ENCODE assay signal across 25 mouse cellular contexts in the genomic region with DNA sequence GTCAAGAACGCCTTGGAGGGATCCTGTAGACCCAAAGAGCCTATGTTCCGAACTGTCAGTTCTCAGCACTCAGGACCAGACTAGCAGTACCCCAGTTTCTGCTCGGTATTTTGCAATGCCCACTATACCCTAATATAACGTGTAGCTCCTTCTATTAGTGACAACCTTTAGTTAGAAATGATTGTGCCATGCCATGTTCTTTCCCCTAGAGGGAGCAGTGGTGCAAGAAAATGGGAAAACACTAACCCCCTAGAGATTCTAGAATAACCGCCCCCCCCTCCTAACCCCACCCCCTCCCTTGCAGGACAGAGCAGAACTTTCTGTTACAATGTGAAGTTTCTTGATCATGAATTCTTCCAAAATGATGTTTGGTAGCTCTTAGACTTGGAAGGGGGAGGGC. TPM values are rescaled to one million over a fixed set of nuclear protein-coding genes. Genes with fewer than 3 reads are reported as not detected.
DNase-seq lines count a peak whose midpoint lies in the region; ATAC-seq and TF ChIP-seq lines count a peak whose summit lies in the region.
"Had no signal": no experiment of that assay in that cellular context is flagged by ENCODE, and none has a peak within 500 bp of the region (broad histone marks: within the 10 kb centered on the region; RNA-seq: fewer than 3 reads in every experiment).

No protein-coding gene starts in this region.

- intact Hi-C loops in left cerebral cortex, adult 2 months (cut with DNase I) = no loop called here
- intact Hi-C loops in left cerebral cortex, postnatal 4 days (cut with DNase I) = no loop called here

- H3K4me3 ChIP-seq in forebrain, postnatal 0 days (ENCODE audit: low read depth, low read length) = no peak overlapping the region
- no peak overlapping the region for H3K4me3 ChIP-seq in forebrain, embryonic 11.5 days (ENCODE audit: low read depth, low read length)
- no peak overlapping the region for H3K4me3 ChIP-seq in left cerebral cortex, adult 2 months
- no peak overlapping the region for H3K4me3 ChIP-seq in heart, embryonic 12.5 days
- H3K4me3 ChIP-seq: embryonic facial prominence, embryonic 12.5 days; hindbrain, embryonic 13.5 days; liver, embryonic 12.5 days; stomach, embryonic 15.5 days had no signal

- no peak for ATAC-seq in forebrain, postnatal 0 days
- no peak for ATAC-seq in forebrain, embryonic 11.5 days (replicated peaks; ENCODE audit: low FRiP score)
- no peak for ATAC-seq in heart, embryonic 12.5 days (ENCODE audit: insufficient number of reproducible peaks, low FRiP score)
- ATAC-seq: forebrain, embryonic 16.5 days; liver, embryonic 12.5 days had no signal

- H3K9me3 ChIP-seq in forebrain, postnatal 0 days (ENCODE audit: low read length) = no peaks in the 10 kb centered on the region
- no peaks in the 10 kb centered on the region for H3K9me3 ChIP-seq in forebrain, embryonic 11.5 days (ENCODE audit: control insufficient read depth, low read length)
- no peaks in the 10 kb centered on the region for H3K9me3 ChIP-seq in heart, embryonic 12.5 days (replicated peaks)
- H3K9me3 ChIP-seq: embryonic facial prominence, embryonic 12.5 days; hindbrain, embryonic 13.5 days; liver, embryonic 12.5 days; stomach, embryonic 15.5 days had no signal

- H3K4me2 ChIP-seq in forebrain, postnatal 0 days (ENCODE audit: low read depth) = no peak overlapping the region
- H3K4me2 ChIP-seq in forebrain, embryonic 11.5 days (ENCODE audit: low read depth, low read length, severe bottlenecking) = no peak overlapping the region
- H3K4me2 ChIP-seq in heart, embryonic 12.5 days = no peak overlapping the region
- H3K4me2 ChIP-seq: embryonic facial prominence, embryonic 12.5 days; hindbrain, embryonic 13.5 days; liver, embryonic 12.5 days; stomach, embryonic 15.5 days had no signal

- H3K27ac ChIP-seq in forebrain, postnatal 0 days (ENCODE audit: low read depth, low read length) = no peak overlapping the region
- no peak overlapping the region for H3K27ac ChIP-seq in forebrain, embryonic 11.5 days (ENCODE audit: low read depth, low read length)
- H3K27ac ChIP-seq in left cerebral cortex, adult 2 months = no peak overlapping the region
- H3K27ac ChIP-seq in heart, embryonic 12.5 days (ENCODE audit: poor library complexity, severe bottlenecking) = no peak overlapping the region
- H3K27ac ChIP-seq: embryonic facial prominence, embryonic 12.5 days; hindbrain, embryonic 13.5 days; liver, embryonic 12.5 days; stomach, embryonic 15.5 days had no signal

- no peak for DNase-seq in forebrain, postnatal 0 days
- DNase-seq in forebrain, embryonic 11.5 days (ENCODE audit: low spot score) = no peak
- DNase-seq in left cerebral cortex, adult 2 months (ENCODE audit: extremely low spot score in 1 of 2, low spot score in 2 of 2) = no peak
- no peak for DNase-seq in left cerebral cortex, postnatal 4 days
- DNase-seq in 416B (ENCODE audit: low read depth) (peak; percentile 61), R1 (ENCODE audit: low read depth, low spot score) (peak; percentile 67)
- no peak for DNase-seq in kidney, postnatal 4 days
- DNase-seq: adrenal gland, adult 8-10 months; B cell, adult 2 months; cerebellum, adult 18-20 months; heart, postnatal 14 days; kidney, adult 18-20 months; kidney, postnatal 25 days; lung, postnatal 10 days; spleen, adult 18-20 months had no signal

- 74% methylated on average over 5 of the region's 5 CpGs for WGBS in forebrain, postnatal 0 days
- 71% methylated on average over 5 of the region's 5 CpGs for WGBS in forebrain, embryonic 11.5 days
- WGBS in heart, embryonic 12.5 days = 69% methylated on average over 5 of the region's 5 CpGs

- 0 out of 2 replicates have a peak, but pooled peaks cover 7% of the 10 kb centered on the region for H3K4me1 ChIP-seq in forebrain, postnatal 0 days (ENCODE audit: insufficient read depth)
- peaks cover 12% of the 10 kb centered on the region; the same call in 1 of the 2 replicates for H3K4me1 ChIP-seq in forebrain, embryonic 11.5 days (replicated peaks; ENCODE audit: control insufficient read depth, insufficient read depth, low read length)
- peaks cover 29% of the 10 kb centered on the region for H3K4me1 ChIP-seq in heart, embryonic 12.5 days (replicated peaks)

- H3K9ac ChIP-seq in forebrain, postnatal 0 days = no peak overlapping the region
- no peak overlapping the region for H3K9ac ChIP-seq in forebrain, embryonic 11.5 days (ENCODE audit: low read length)
- H3K9ac ChIP-seq in heart, embryonic 12.5 days = no peak overlapping the region
- H3K9ac ChIP-seq: embryonic facial prominence, embryonic 12.5 days; hindbrain, embryonic 13.5 days; liver, embryonic 12.5 days; stomach, embryonic 15.5 days had no signal

- no peaks in the 10 kb centered on the region for H3K36me3 ChIP-seq in forebrain, postnatal 0 days (ENCODE audit: insufficient read depth)
- H3K36me3 ChIP-seq in forebrain, embryonic 11.5 days (ENCODE audit: control insufficient read depth, insufficient read depth, low read length) = no peaks in the 10 kb centered on the region
- H3K36me3 ChIP-seq in heart, embryonic 12.5 days = no peaks in the 10 kb centered on the region
- H3K36me3 ChIP-seq: embryonic facial prominence, embryonic 12.5 days; hindbrain, embryonic 13.5 days; liver, embryonic 12.5 days; stomach, embryonic 15.5 days had no signal

- peak; percentile 53 for TF ChIP-seq CTCF in forebrain, postnatal 0 days (IDR thresholded peaks at IDR 0.05; ENCODE audit: low read depth)
- peak; percentile 43 for TF ChIP-seq CTCF in left cerebral cortex, adult 2 months (IDR thresholded peaks at IDR 0.05)

- H3K27me3 ChIP-seq in forebrain, postnatal 0 days (ENCODE audit: insufficient read depth, low read length) = peaks cover 21% of the 10 kb centered on the region
- H3K27me3 ChIP-seq in forebrain, embryonic 11.5 days (ENCODE audit: control insufficient read depth, insufficient read depth, low read length) = peaks cover 28% of the 10 kb centered on the region
- peaks cover 56% of the 10 kb centered on the region for H3K27me3 ChIP-seq in heart, embryonic 12.5 days (replicated peaks)

RNA-seq across cellular contexts. Expression of a gene that starts 1.4 kb away (rescaled TPM):
- 14.7 and 16.0 TPM in 2 replicates for total RNA-seq in forebrain, postnatal 0 days (2014; rRNA removed)
- 4.7 and 8.2 TPM in 2 replicates for polyA plus RNA-seq in forebrain, postnatal 0 days (2015; fragmentation: Nextera tagmentation; extraction: Ambion mirVana)
- 8.7 and 9.2 TPM in 2 replicates for polyA plus RNA-seq in forebrain, embryonic 11.5 days (2014; fragmentation: Nextera tagmentation; extraction: Ambion mirVana)
- 10 to 100 TPM; 27.1 to 28.1 TPM for total RNA-seq in left cerebral cortex, adult 2 months (2021)
- 10 to 100 TPM; 16.9 to 20.6 TPM for total RNA-seq in left cerebral cortex, postnatal 4 days (2021)
- 2.6 and 2.9 TPM in 2 replicates for polyA plus RNA-seq in heart, embryonic 12.5 days (2016; fragmentation: Nextera tagmentation; extraction: Ambion mirVana)

RNA-seq across cellular contexts. Expression of a gene that starts 12.8 kb away (rescaled TPM):
- total RNA-seq in forebrain, postnatal 0 days (2014; rRNA removed) = 11.8 and 15.6 TPM in 2 replicates
- polyA plus RNA-seq in forebrain, postnatal 0 days (2015; fragmentation: Nextera tagmentation; extraction: Ambion mirVana) = 21.1 and 21.7 TPM in 2 replicates
- polyA plus RNA-seq in forebrain, embryonic 11.5 days (2014; fragmentation: Nextera tagmentation; extraction: Ambion mirVana) = 4.8 and 5.2 TPM in 2 replicates
- total RNA-seq in left cerebral cortex, adult 2 months (2021) = 1 to 10 TPM; 5.2 to 6.1 TPM
- total RNA-seq in left cerebral cortex, postnatal 4 days (2021) = 10 to 100 TPM; 11.6 to 12.8 TPM
- polyA plus RNA-seq in heart, embryonic 12.5 days (2016; fragmentation: Nextera tagmentation; extraction: Ambion mirVana) = not detected in 2 replicates
- total RNA-seq: common myeloid progenitor, adult 5-6 weeks; ES-E14; gastrocnemius, adult 8-10 months; megakaryocyte-erythroid progenitor cell, adult 5-6 weeks had no signal
- polyA plus RNA-seq: liver, embryonic 12.5 days had no signal

RNA-seq across cellular contexts. Expression of a gene that starts 39.4 kb away (rescaled TPM):
- 56.0 and 80.3 TPM in 2 replicates for total RNA-seq in forebrain, postnatal 0 days (2014; rRNA removed)
- polyA plus RNA-seq in forebrain, postnatal 0 days (2015; fragmentation: Nextera tagmentation; extraction: Ambion mirVana) = 95.5 and 101 TPM in 2 replicates
- polyA plus RNA-seq in forebrain, embryonic 11.5 days (2014; fragmentation: Nextera tagmentation; extraction: Ambion mirVana) = 64.7 and 68.0 TPM in 2 replicates
- 10 to 100 TPM; 25.3 to 28.2 TPM for total RNA-seq in left cerebral cortex, adult 2 months (2021)
- 10 to 100 TPM; 61.4 to 62.0 TPM for total RNA-seq in left cerebral cortex, postnatal 4 days (2021)
- polyA plus RNA-seq in heart, embryonic 12.5 days (2016; fragmentation: Nextera tagmentation; extraction: Ambion mirVana) = 39.9 and 40.5 TPM in 2 replicates

RNA-seq across cellular contexts. Expression of a gene that starts 39.6 kb away (rescaled TPM):
- total RNA-seq in forebrain, postnatal 0 days (2014; rRNA removed) = 2.2 and 4.2 TPM in 2 replicates
- 0.78 and 1.8 TPM in 2 replicates for polyA plus RNA-seq in forebrain, postnatal 0 days (2015; fragmentation: Nextera tagmentation; extraction: Ambion mirVana)
- 14.9 and 15.8 TPM in 2 replicates for polyA plus RNA-seq in forebrain, embryonic 11.5 days (2014; fragmentation: Nextera tagmentation; extraction: Ambion mirVana)
- total RNA-seq in left cerebral cortex, adult 2 months (2021) = 1 to 10 TPM; 1.4 to 1.9 TPM
- 1 to 10 TPM; 2.9 to 4.3 TPM for total RNA-seq in left cerebral cortex, postnatal 4 days (2021)
- polyA plus RNA-seq in heart, embryonic 12.5 days (2016; fragmentation: Nextera tagmentation; extraction: Ambion mirVana) = 6.1 and 6.8 TPM in 2 replicates

Comparison
In these comparisons a context has a peak if more than half of its experiments do, and no peak if none do; other contexts are left out.
1. DNase-seq: peak in 416B (single experiment) and R1 (single experiment); none in forebrain, postnatal 0 days (single experiment), forebrain, embryonic 11.5 days (single experiment), left cerebral cortex, adult 2 months (0 of 2), left cerebral cortex, postnatal 4 days (single experiment) and kidney, postnatal 4 days (0 of 2).